Mouse (Mus musculus) myocyte (in vitro differentiated cells): ENCODE measurements at regions not wholly inside any gene's neighbourhood (a gene's known extent, or its start where the extent isn't known, plus 50 kb on each side); places are given as distances from the start of the nearest gene placed in this dataset.

Experiments used
- CEBPB ChIP-seq: IDR thresholded peaks from 2 replicates; pipeline ENCODE4 v1.6.1; 2011; ENCODE audit warnings: mild to moderate bottlenecking, moderate library complexity; ENCODE audit not compliant: poor library complexity, insufficient read depth, severe bottlenecking
- E2F4 ChIP-seq: IDR thresholded peaks from one replicate; pipeline ENCODE4 v1.6.1; 2011; ENCODE audit warnings: mild to moderate bottlenecking, control low read depth, moderate library complexity; ENCODE audit not compliant: insufficient read depth
- POLR2A ChIP-seq: IDR thresholded peaks from one replicate; pipeline ENCODE4 v1.6.1; 2011; ENCODE audit warnings: low read depth, mild to moderate bottlenecking, control low read depth, moderate library complexity; ENCODE audit not compliant: insufficient read length
- POLR2AphosphoS2 ChIP-seq: IDR thresholded peaks from one replicate; pipeline ENCODE4 v1.6.1; 2011; ENCODE audit warnings: low read depth, control low read depth; ENCODE audit not compliant: insufficient read length
- REST ChIP-seq: IDR thresholded peaks from one replicate; pipeline ENCODE4 v1.6.1; 2011; ENCODE audit warnings: mild to moderate bottlenecking, control low read depth, moderate library complexity; ENCODE audit not compliant: insufficient read depth, insufficient read length
- TCF12 ChIP-seq: IDR thresholded peaks from one replicate; pipeline ENCODE4 v1.6.1; 2011; ENCODE audit warnings: mild to moderate bottlenecking, control low read depth; ENCODE audit not compliant: poor library complexity, insufficient read depth, severe bottlenecking
- USF1 ChIP-seq: IDR thresholded peaks from one replicate; pipeline ENCODE4 v1.6.1; 2011; ENCODE audit warnings: low read depth, mild to moderate bottlenecking, control low read depth, moderate library complexity

DNA sequence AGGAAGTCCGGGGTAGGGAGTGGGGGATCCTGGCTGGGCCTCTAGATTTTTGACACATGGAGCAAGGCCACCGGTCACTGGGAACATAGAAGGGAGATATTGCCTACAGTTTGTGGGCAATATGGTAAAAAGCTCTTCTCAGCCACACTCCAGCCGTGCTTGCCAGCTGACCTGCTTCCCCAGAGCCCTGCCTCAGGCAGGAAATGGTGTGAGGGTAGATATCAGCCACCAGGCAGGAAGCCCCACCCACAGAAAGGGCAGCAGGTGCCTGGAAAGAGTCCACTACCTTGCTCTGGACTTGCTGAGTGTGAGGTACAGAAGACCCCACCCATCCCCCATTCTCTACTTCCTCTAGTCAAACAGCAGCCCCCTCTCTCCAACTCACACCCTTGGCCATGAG is 128.1 kb downstream of the Psmg1 start:
- no peak for TF ChIP-seq E2F4
- no peak for TF ChIP-seq POLR2A
- no peak for TF ChIP-seq USF1
- TF ChIP-seq POLR2AphosphoS2, result no peak
- TF ChIP-seq TCF12, result no peak
- no peak for TF ChIP-seq REST
- no peak for TF ChIP-seq CEBPB
